Mouse (Mus musculus) left cerebral cortex, postnatal 25 days (tissue): ENCODE results near the gene Cd93. TPM values are rescaled to one million over a fixed set of nuclear protein-coding genes. Genes with fewer than 3 reads are reported as not detected.
A peak's percentile ranks its signal among the peaks of the same experiment; 100 is the strongest.

Experiments used
- DNase-seq, 2 experiments: peaks; one replicate each; pipeline ENCODE4 v3.0.0; 2022; ENCODE audit warnings: low spot score in 2 of 2, mixed read lengths in 1 of 2
- intact Hi-C: fragments of 180-260 bp; cut with DNase I; formaldehyde crosslinking; loops from one replicate; pipeline ENCODE4 v1.15.1; 2025
- total RNA-seq, 2 experiments: library from RNA; stranded (reverse); gene quantifications; 2 replicates each; pipeline ENCODE4 v1.2.3; 2021

The Cd93 gene
- total RNA-seq, 2 experiments from 2014 or later: 6.1 to 7.6 TPM

GRCm38 (mm10) chr2:148406971-148407869, 36.1 kb downstream of the Cd93 start:
- DNase-seq: no peak
- intact Hi-C loops: loop anchor here (5.0 kb wide), 4 partner anchors 130 to 285 kb away; no protein-coding TSS in a partner anchor

GRCm38 (mm10) chr2:148406160-148406970, 37.0 kb downstream of the Cd93 start:
- peak in 1 of 2 experiments; percentile 59 for DNase-seq
- intact Hi-C loops: loop anchor here (5.0 kb wide), 4 partner anchors 131 to 284 kb away; no protein-coding TSS in a partner anchor

GRCm38 (mm10) chr2:148404906-148405305, 38.5 kb downstream of the Cd93 start:
- no peak for DNase-seq
- intact Hi-C loops: loop anchor here (5.0 kb wide), 4 partner anchors 132 to 283 kb away; no protein-coding TSS in a partner anchor

GRCm38 (mm10) chr2:148402227-148402626, 41.1 kb downstream of the Cd93 start:
- DNase-seq: no peak
- intact Hi-C loops: no loop called here

GRCm38 (mm10) chr2:148398901-148399685, 44.3 kb downstream of the Cd93 start:
- no peak for DNase-seq
- intact Hi-C loops: loop anchor here (5.0 kb wide), 2 partner anchors 117 to 192 kb away; no protein-coding TSS in a partner anchor

GRCm38 (mm10) chr2:148397784-148398100, 45.6 kb downstream of the Cd93 start:
- intact Hi-C loops: loop anchor here (5.0 kb wide), 2 partner anchors 115 to 190 kb away; no protein-coding TSS in a partner anchor
- DNase-seq: peak in 1 of 2 experiments; percentile 9

GRCm38 (mm10) chr2:148397015-148397783, 46.2 kb downstream of the Cd93 start:
- peak; percentile 27 to 43 for DNase-seq
- intact Hi-C loops: loop anchor here (5.0 kb wide), 2 partner anchors 115 to 190 kb away; no protein-coding TSS in a partner anchor

GRCm38 (mm10) chr2:148396209-148396608, 47.2 kb downstream of the Cd93 start:
- intact Hi-C loops: loop anchor here (5.0 kb wide), 2 partner anchors 114 to 189 kb away; no protein-coding TSS in a partner anchor
- DNase-seq: peak; percentile 47 to 50

GRCm38 (mm10) chr2:148395131-148396051, 48.0 kb downstream of the Cd93 start, which contains the start of gene Sstr4:
Gene Sstr4, plus strand, starts transcription at chr2:148395344.
- intact Hi-C loops: loop anchor here (1.0 to 5.0 kb wide), 3 partner anchors 70 to 188 kb away; no protein-coding TSS in a partner anchor
- DNase-seq: peak; percentile 77 to 80

GRCm38 (mm10) chr2:148393846-148394245, 49.5 kb downstream of the Cd93 start:
- intact Hi-C loops: no loop called here
- no peak for DNase-seq

GRCm38 (mm10) chr2:148393149-148393548, 50.2 kb downstream of the Cd93 start:
- intact Hi-C loops: no loop called here
- no peak for DNase-seq

GRCm38 (mm10) chr2:148387652-148388581, 55.4 kb downstream of the Cd93 start:
- DNase-seq: peak; percentile 55 to 83

GRCm38 (mm10) chr2:148386927-148387326, 56.4 kb downstream of the Cd93 start:
- intact Hi-C loops: no loop called here
- DNase-seq: no peak

More at GRCm38 (mm10) chr2:148387652-148388581, 55.4 kb downstream of the Cd93 start:
- intact Hi-C loops: no loop called here
